Mouse (Mus musculus) ovary, postnatal 10 days (tissue): Measurements from ENCODE around the gene Gm14435.
"Not testable (repeated sequence)": the region's sequence is repeated elsewhere in the genome, so short reads cannot be mapped to it uniquely, and the experiment has no call there.

Source experiments
- DNase-seq: peaks from one replicate; pipeline ENCODE4 v3.0.0; 2022; ENCODE audit warnings: low spot score

Gene Gm14435

GRCm38 (mm10) chr2:176423294-176423693 lies at the start of gene Gm14435:
Gm14435 (plus strand) TSS chr2:176423594.
- DNase-seq, result not testable (repeated sequence)
